Mouse (Mus musculus) midbrain, embryonic 16.5 days (tissue): Measurements from ENCODE around the gene Psma6. TPM values are rescaled to one million over a fixed set of nuclear protein-coding genes. Genes with fewer than 3 reads are reported as not detected.

Experiments
- ATAC-seq: fragments of 200-750 bp; cut with Nextera tagmentation; 2 replicates; pipeline ENCODE4 v1.8.0; 2017; ENCODE audit warnings: moderate TSS enrichment
- H3K27ac ChIP-seq: fragments of 300-500 bp; sonication (generic); 2 replicates; pipeline ENCODE4 v1.5.1; 2014; ENCODE audit warnings: mild to moderate bottlenecking, low read length, mixed read lengths
- H3K27me3 ChIP-seq: fragments of 300-500 bp; sonication (generic); 2 replicates; pipeline ENCODE4 v1.6.1; 2014; ENCODE audit warnings: low read depth, low read length, mixed read lengths; ENCODE audit not compliant: control insufficient read depth, insufficient read depth
- H3K36me3 ChIP-seq: fragments of 300-500 bp; sonication (generic); 2 replicates; pipeline ENCODE4 v1.6.1; 2014; ENCODE audit warnings: mild to moderate bottlenecking, low read length, moderate library complexity, mixed read lengths; ENCODE audit not compliant: control insufficient read depth, insufficient read depth
- H3K4me1 ChIP-seq: fragments of 300-500 bp; sonication (generic); 2 replicates; pipeline ENCODE4 v1.6.1; 2014; ENCODE audit warnings: mild to moderate bottlenecking, low read length, mixed read lengths; ENCODE audit not compliant: control insufficient read depth, insufficient read depth
- H3K4me2 ChIP-seq: fragments of 300-500 bp; sonication (generic); 2 replicates; pipeline ENCODE4 v1.6.1; 2014; ENCODE audit warnings: mild to moderate bottlenecking, low read length, mixed read lengths
- H3K4me3 ChIP-seq: fragments of 300-500 bp; sonication (generic); 2 replicates; pipeline ENCODE4 v1.5.1; 2014; ENCODE audit warnings: low read depth, mild to moderate bottlenecking, low read length, moderate library complexity, mixed read lengths
- H3K9ac ChIP-seq: fragments of 300-500 bp; sonication (generic); 2 replicates; pipeline ENCODE4 v1.6.1; 2014; ENCODE audit warnings: low read depth, low read length, mixed read lengths
- H3K9me3 ChIP-seq: fragments of 300-500 bp; sonication (generic); replicated peaks from 2 replicates; pipeline ENCODE4 v1.6.1; 2014; ENCODE audit warnings: mild to moderate bottlenecking, low read length, mixed read lengths; ENCODE audit not compliant: control insufficient read depth, poor library complexity, severe bottlenecking
- WGBS: fragments of 180-500 bp; shearing (Covaris S2); extraction: QIAGEN DNeasy Blood & Tissue Kit; methylation state at CpG from one replicate; pipeline ENCODE4 v1.1.7; 2014; 5-methylcytosine and 5-hydroxymethylcytosine counted together
- polyA plus RNA-seq: library from polyadenylated mRNA; unstranded; fragments of >200 nt; fragmentation: Nextera tagmentation; extraction: Ambion mirVana; gene quantifications from 2 replicates; pipeline ENCODE4 v1.2.1, GENCODE M21; 2015

The Psma6 gene
- polyA plus RNA-seq, 1 experiment from 2014 or later = 401 TPM

- H3K36me3 ChIP-seq = no peaks in the 10 kb centered on the region
- no peaks in the 10 kb centered on the region for H3K4me1 ChIP-seq
- 82% methylated on average over 2 of the region's 2 CpGs for WGBS
- ATAC-seq = no peak
- H3K9me3 ChIP-seq = no peaks in the 10 kb centered on the region
- H3K9ac ChIP-seq = no peak overlapping the region
- H3K27me3 ChIP-seq = no peaks in the 10 kb centered on the region
- H3K4me2 ChIP-seq = no peak overlapping the region
- H3K4me3 ChIP-seq = no peak overlapping the region
- no peak overlapping the region for H3K27ac ChIP-seq
These were observed 18.9 kb upstream of the Psma6 start for GRCm38 (mm10) chr12:55365083-55365482.

GRCm38 (mm10) chr12:55372424-55373055 lies 11.5 kb upstream of the Psma6 start:
- H3K27ac ChIP-seq = no peak overlapping the region
- H3K4me2 ChIP-seq = no peak overlapping the region
- WGBS = 84% methylated on average over 3 of the region's 3 CpGs
- H3K9me3 ChIP-seq = no peaks in the 10 kb centered on the region
- no peaks in the 10 kb centered on the region for H3K27me3 ChIP-seq
- no peak for ATAC-seq
- no peaks in the 10 kb centered on the region for H3K4me1 ChIP-seq
- H3K9ac ChIP-seq = no peak overlapping the region
- H3K36me3 ChIP-seq = no peaks in the 10 kb centered on the region
- H3K4me3 ChIP-seq = no peak overlapping the region

- Histone ChIP-seq H3K27me3 (no peaks in the 10 kb centered on the region), H3K9ac (no peak overlapping the region), H3K36me3 (no peaks in the 10 kb centered on the region), H3K9me3 (no peaks in the 10 kb centered on the region), H3K27ac (no peak overlapping the region), H3K4me2 (no peak overlapping the region), H3K4me1 (no peaks in the 10 kb centered on the region), H3K4me3 (no peak overlapping the region)
- WGBS = 90% methylated on average over 16 of the region's 16 CpGs
- no peak for ATAC-seq
These were observed 6.9 kb upstream of the Psma6 start for GRCm38 (mm10) chr12:55376956-55377609.

GRCm38 (mm10) chr12:55377610-55377980 lies 6.4 kb upstream of the Psma6 start:
- H3K9ac ChIP-seq = no peak overlapping the region
- H3K9me3 ChIP-seq = no peaks in the 10 kb centered on the region
- H3K27ac ChIP-seq = no peak overlapping the region
- no peak for ATAC-seq
- H3K36me3 ChIP-seq = no peaks in the 10 kb centered on the region
- no peak overlapping the region for H3K4me2 ChIP-seq
- no peak overlapping the region for H3K4me3 ChIP-seq
- 69% methylated on average over 6 of the region's 6 CpGs for WGBS
- H3K27me3 ChIP-seq = no peaks in the 10 kb centered on the region
- no peaks in the 10 kb centered on the region for H3K4me1 ChIP-seq

- H3K4me2 ChIP-seq = no peak overlapping the region
- no peaks in the 10 kb centered on the region for H3K4me1 ChIP-seq
- 93% methylated on average over 3 of the region's 3 CpGs for WGBS
- no peaks in the 10 kb centered on the region for H3K36me3 ChIP-seq
- no peaks in the 10 kb centered on the region for H3K27me3 ChIP-seq
- no peak overlapping the region for H3K9ac ChIP-seq
- no peak overlapping the region for H3K4me3 ChIP-seq
- ATAC-seq = no peak
- H3K27ac ChIP-seq = no peak overlapping the region
- no peaks in the 10 kb centered on the region for H3K9me3 ChIP-seq
These were observed 804 bp downstream of the Psma6 start for GRCm38 (mm10) chr12:55384826-55385225.

GRCm38 (mm10) chr12:55385931-55386330 lies 1.9 kb downstream of the Psma6 start:
- no peaks in the 10 kb centered on the region for H3K27me3 ChIP-seq
- H3K4me1 ChIP-seq = no peaks in the 10 kb centered on the region
- no peak overlapping the region for H3K4me2 ChIP-seq
- WGBS = 9% methylated on average over 6 of the region's 6 CpGs
- no peaks in the 10 kb centered on the region for H3K9me3 ChIP-seq
- no peaks in the 10 kb centered on the region for H3K36me3 ChIP-seq
- no peak for ATAC-seq
- no peak overlapping the region for H3K4me3 ChIP-seq
- H3K9ac ChIP-seq = no peak overlapping the region
- H3K27ac ChIP-seq = no peak overlapping the region

- Histone ChIP-seq H3K27ac (no peak overlapping the region), H3K36me3 (no peaks in the 10 kb centered on the region), H3K27me3 (no peaks in the 10 kb centered on the region), H3K4me2 (no peak overlapping the region), H3K9me3 (no peaks in the 10 kb centered on the region), H3K4me3 (no peak overlapping the region), H3K4me1 (no peaks in the 10 kb centered on the region), H3K9ac (no peak overlapping the region)
- no peak for ATAC-seq
- WGBS = 59% methylated on average over 9 of the region's 9 CpGs
These were observed 2.4 kb downstream of the Psma6 start for GRCm38 (mm10) chr12:55386456-55386855.

GRCm38 (mm10) chr12:55387083-55387787 lies 3.2 kb downstream of the Psma6 start:
- ATAC-seq = no peak
- WGBS = 83% methylated on average over 7 of the region's 7 CpGs
- no peak overlapping the region for H3K4me2 ChIP-seq

GRCm38 (mm10) chr12:55387788-55388465 lies 3.9 kb downstream of the Psma6 start:
- H3K9ac ChIP-seq = no peak overlapping the region
- H3K36me3 ChIP-seq = no peaks in the 10 kb centered on the region
- H3K27me3 ChIP-seq = no peaks in the 10 kb centered on the region
- H3K4me1 ChIP-seq = no peaks in the 10 kb centered on the region
- no peak for ATAC-seq
- H3K4me3 ChIP-seq = no peak overlapping the region
- WGBS = 66% methylated on average over 11 of the region's 11 CpGs
- H3K27ac ChIP-seq = no peak overlapping the region
- H3K4me2 ChIP-seq = no peak overlapping the region
- no peaks in the 10 kb centered on the region for H3K9me3 ChIP-seq

More at GRCm38 (mm10) chr12:55387083-55387787, 3.2 kb downstream of the Psma6 start:
- Histone ChIP-seq H3K27ac (no peak overlapping the region), H3K36me3 (no peaks in the 10 kb centered on the region), H3K27me3 (no peaks in the 10 kb centered on the region), H3K9me3 (no peaks in the 10 kb centered on the region), H3K4me3 (no peak overlapping the region), H3K9ac (no peak overlapping the region), H3K4me1 (no peaks in the 10 kb centered on the region)
